Mouse (Mus musculus) heart, embryonic 15.5 days (tissue): ENCODE measurements around the gene Pcsk6. TPM values are rescaled to one million over a fixed set of nuclear protein-coding genes. Genes with fewer than 3 reads are reported as not detected.

Source experiments
- ATAC-seq: fragments of 200-750 bp; cut with Nextera tagmentation; replicated peaks from 2 replicates; pipeline ENCODE4 v1.8.0; 2017; ENCODE audit warnings: low read depth, moderate TSS enrichment; ENCODE audit not compliant: insufficient number of reproducible peaks, insufficient read depth, low FRiP score
- H3K27ac ChIP-seq: fragments of 300-500 bp; sonication (generic); 2 replicates; pipeline ENCODE4 v1.5.1; 2015; ENCODE audit warnings: mild to moderate bottlenecking, inconsistent platforms
- H3K27me3 ChIP-seq: fragments of 300-500 bp; sonication (generic); 2 replicates; pipeline ENCODE4 v1.6.1; 2015; ENCODE audit warnings: inconsistent platforms
- H3K36me3 ChIP-seq: fragments of 300-500 bp; sonication (generic); 2 replicates; pipeline ENCODE4 v1.6.1; 2015; ENCODE audit warnings: mild to moderate bottlenecking, inconsistent platforms
- H3K4me1 ChIP-seq: fragments of 300-500 bp; sonication (generic); replicated peaks from 2 replicates; pipeline ENCODE4 v1.6.1; 2015; ENCODE audit warnings: inconsistent platforms
- H3K4me2 ChIP-seq: fragments of 300-500 bp; sonication (generic); 2 replicates; pipeline ENCODE4 v1.6.1; 2015; ENCODE audit warnings: inconsistent platforms, mild to moderate bottlenecking, moderate library complexity
- H3K4me3 ChIP-seq: fragments of 300-500 bp; sonication (generic); 2 replicates; pipeline ENCODE4 v1.5.1; 2015; ENCODE audit warnings: mild to moderate bottlenecking, inconsistent platforms
- H3K9ac ChIP-seq: fragments of 300-500 bp; sonication (generic); 2 replicates; pipeline ENCODE4 v1.6.1; 2015; ENCODE audit warnings: mild to moderate bottlenecking, inconsistent platforms
- H3K9me3 ChIP-seq: fragments of 300-500 bp; sonication (generic); replicated peaks from 2 replicates; pipeline ENCODE4 v1.6.1; 2016; ENCODE audit warnings: inconsistent platforms
- WGBS: fragments of 180-500 bp; shearing (Covaris S2); methylation state at CpG from one replicate; pipeline ENCODE4 v1.1.7; 2015; ENCODE audit warnings: mixed read lengths; 5-methylcytosine and 5-hydroxymethylcytosine counted together
- polyA plus RNA-seq: library from polyadenylated mRNA; unstranded; fragments of >200 nt; fragmentation: Nextera tagmentation; extraction: Ambion mirVana; gene quantifications from 2 replicates; pipeline ENCODE4 v1.2.1, GENCODE M21; 2015

Pcsk6 gene
- polyA plus RNA-seq, 1 experiment from 2014 or later = 1.8 TPM

DNA sequence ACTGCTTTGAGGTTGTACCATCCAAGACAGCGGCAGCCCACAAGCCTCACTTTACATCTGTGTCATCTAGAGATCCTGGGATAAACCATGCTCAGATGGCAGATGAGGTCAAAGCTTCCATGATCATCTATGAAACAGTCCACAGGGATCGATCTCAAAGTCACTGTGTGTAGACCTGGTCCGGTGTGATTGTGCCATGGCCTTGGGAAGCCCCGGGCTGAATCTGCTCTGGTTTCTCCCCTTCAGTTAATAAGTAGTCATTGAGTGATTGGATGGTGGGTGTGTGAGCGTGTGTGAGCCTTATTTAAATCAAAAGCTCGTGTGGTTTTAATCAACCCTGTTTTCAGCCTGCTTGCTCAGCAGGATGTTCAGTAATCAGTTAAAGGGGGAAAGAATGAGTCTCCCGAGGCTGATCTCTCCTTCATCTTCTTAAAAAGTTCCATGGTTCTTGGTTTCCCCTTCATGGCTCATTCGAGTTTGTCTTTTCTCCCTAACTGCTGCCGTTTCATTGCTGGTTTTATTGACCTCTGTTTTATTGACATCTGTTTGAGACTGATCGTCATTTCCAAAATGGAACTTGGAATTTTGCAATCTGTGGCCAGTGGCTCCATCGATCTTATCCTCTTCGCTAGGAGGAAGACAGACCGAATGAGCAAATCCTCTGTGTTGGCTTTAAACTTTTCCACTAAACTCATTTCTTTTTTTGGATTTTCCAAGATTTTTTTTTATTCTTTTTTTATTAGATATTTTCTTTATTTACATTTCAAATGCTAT is 142.5 kb downstream of the Pcsk6 start:
- no peak overlapping the region for H3K27ac ChIP-seq
- no peak overlapping the region for H3K4me3 ChIP-seq
- no peak overlapping the region for H3K9ac ChIP-seq
- H3K4me1 ChIP-seq = no peaks in the 10 kb centered on the region
- no peaks in the 10 kb centered on the region for H3K9me3 ChIP-seq
- no peak for ATAC-seq
- H3K36me3 ChIP-seq = no peaks in the 10 kb centered on the region
- H3K27me3 ChIP-seq = no peaks in the 10 kb centered on the region
- H3K4me2 ChIP-seq = no peak overlapping the region
- WGBS = 77% methylated on average over 13 of the region's 13 CpGs

DNA sequence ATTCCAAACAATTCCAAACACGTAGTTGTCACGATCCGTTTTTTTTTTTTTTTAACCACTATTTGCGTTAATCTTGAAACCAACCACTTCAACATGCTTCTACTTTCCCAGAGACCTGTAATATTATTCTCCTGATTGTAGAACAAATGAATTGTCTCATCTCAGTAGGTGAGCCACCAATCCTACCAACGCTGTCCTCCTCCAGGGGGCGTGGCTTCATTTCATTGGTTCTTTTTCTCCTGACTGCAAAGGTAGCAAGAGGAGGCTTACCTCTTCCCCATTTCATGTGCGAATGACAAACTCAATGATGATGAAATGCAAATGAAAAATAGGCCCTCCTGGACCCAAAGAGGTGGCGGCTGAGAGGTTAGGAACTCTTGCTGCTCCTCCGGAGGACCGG is 143.5 kb downstream of the Pcsk6 start:
- WGBS = 85% methylated on average over 10 of the region's 10 CpGs
- no peak overlapping the region for H3K4me3 ChIP-seq
- no peaks in the 10 kb centered on the region for H3K4me1 ChIP-seq
- no peaks in the 10 kb centered on the region for H3K36me3 ChIP-seq
- ATAC-seq = no peak
- no peak overlapping the region for H3K27ac ChIP-seq
- no peak overlapping the region for H3K9ac ChIP-seq
- no peaks in the 10 kb centered on the region for H3K27me3 ChIP-seq
- H3K9me3 ChIP-seq = no peaks in the 10 kb centered on the region
- H3K4me2 ChIP-seq = no peak overlapping the region

DNA sequence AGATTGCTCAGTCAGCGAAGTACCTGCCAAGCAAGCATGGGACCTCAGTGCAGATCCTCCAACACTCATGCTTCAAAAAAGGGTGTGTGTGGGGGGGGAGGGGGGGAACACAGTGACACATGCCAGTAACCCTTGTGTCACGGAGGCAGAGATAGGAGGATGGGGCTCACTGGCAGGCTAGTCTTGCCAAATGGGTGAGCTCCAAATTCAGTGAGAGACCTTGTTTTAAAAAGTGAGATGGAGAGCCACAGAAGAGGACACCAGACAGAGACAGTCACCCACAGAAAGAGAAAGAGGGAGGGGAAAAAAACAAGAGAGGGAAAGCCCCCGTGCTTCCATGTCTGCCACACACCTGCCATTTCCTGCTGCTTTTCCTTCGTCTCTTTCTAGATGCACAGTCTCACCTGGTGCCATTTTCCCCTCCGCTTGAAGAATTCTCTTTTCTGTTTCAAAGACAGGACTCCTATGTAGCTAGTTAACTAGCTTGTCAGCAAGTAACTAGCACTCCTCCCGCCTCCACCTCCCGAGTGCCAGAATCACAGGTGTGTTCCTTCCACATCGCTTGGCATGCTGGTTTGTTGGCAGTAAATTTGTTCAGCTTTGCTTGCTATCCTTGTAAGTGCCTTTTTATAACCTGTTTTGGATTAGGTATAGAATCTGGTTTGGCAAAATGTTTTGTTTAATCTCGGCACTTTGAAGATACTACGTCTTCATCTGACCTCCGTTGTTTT is 146.8 kb downstream of the Pcsk6 start:
- no peaks in the 10 kb centered on the region for H3K27me3 ChIP-seq
- H3K4me1 ChIP-seq = no peaks in the 10 kb centered on the region
- H3K9me3 ChIP-seq = no peaks in the 10 kb centered on the region
- no peak for ATAC-seq
- no peak overlapping the region for H3K9ac ChIP-seq
- 72% methylated on average over 11 of the region's 11 CpGs for WGBS
- no peaks in the 10 kb centered on the region for H3K36me3 ChIP-seq
- H3K4me2 ChIP-seq = no peak overlapping the region
- H3K4me3 ChIP-seq = no peak overlapping the region
- no peak overlapping the region for H3K27ac ChIP-seq

DNA sequence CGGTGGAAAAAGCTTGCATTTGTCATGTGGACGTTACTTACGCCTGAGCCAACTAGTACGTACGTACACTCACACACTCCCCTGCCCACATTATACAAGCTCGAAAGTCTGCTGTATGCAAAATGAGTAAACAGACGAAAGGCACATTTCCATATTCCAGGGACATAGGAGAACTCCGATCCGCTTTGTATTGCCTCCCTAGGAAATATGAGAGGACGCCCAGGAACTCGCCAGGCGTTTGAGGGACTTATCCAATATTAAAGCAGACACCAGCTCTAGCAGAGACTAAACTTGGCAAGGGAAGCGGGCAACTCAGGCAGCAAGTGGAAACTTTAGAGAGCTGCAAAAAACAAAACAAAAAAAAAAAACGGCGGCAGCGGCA is 147.3 kb downstream of the Pcsk6 start:
- no peak overlapping the region for H3K9ac ChIP-seq
- ATAC-seq = no peak
- no peaks in the 10 kb centered on the region for H3K9me3 ChIP-seq
- no peak overlapping the region for H3K27ac ChIP-seq
- 76% methylated on average over 16 of the region's 16 CpGs for WGBS
- H3K4me3 ChIP-seq = no peak overlapping the region
- no peaks in the 10 kb centered on the region for H3K27me3 ChIP-seq
- H3K36me3 ChIP-seq = no peaks in the 10 kb centered on the region
- H3K4me1 ChIP-seq = no peaks in the 10 kb centered on the region
- no peak overlapping the region for H3K4me2 ChIP-seq

DNA sequence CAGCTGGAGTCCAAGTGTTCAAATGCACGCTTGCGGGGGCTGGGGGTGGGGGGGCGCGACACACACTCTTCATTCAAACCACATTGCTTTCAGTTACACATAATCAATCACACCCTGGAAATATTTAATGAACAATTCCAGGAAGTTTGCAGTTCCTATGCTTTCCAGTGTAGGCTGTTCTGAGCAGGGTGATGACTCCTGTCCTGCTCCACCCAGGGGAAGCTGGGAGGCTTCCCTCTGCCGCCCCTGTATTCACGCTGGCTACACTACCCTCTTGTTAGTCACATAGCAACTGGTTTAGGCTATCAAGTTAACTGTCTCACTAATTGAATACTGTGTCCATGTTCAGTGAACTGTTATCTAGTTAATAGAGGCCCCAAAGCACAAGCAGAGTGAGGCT is 149.0 kb downstream of the Pcsk6 start:
- Histone ChIP-seq H3K9ac (no peak overlapping the region), H3K9me3 (no peaks in the 10 kb centered on the region), H3K27me3 (no peaks in the 10 kb centered on the region), H3K27ac (no peak overlapping the region), H3K4me2 (no peak overlapping the region), H3K4me1 (no peaks in the 10 kb centered on the region), H3K36me3 (no peaks in the 10 kb centered on the region), H3K4me3 (no peak overlapping the region)
- no peak for ATAC-seq
- WGBS = 72% methylated on average over 6 of the region's 6 CpGs

DNA sequence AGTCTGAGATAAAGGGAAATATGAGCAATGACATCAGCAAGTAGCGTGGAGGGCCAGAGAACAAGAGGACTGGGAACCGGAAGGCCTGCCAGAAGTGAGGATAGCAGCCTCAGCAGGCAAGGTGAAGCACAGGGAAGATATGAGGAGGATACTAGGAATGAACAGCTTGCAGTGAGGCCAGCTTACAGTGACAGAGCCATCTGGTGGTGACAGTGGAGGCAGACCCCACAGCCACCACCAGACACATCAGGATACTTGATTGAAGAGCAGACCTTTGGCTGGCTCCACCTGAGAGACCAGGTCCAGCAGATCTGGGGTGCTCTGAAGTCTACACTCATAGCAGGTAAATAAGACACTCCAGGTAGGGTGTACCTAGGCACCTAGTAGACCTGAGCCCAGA is 166.2 kb downstream of the Pcsk6 start:
- Histone ChIP-seq H3K4me3 (no peak overlapping the region), H3K36me3 (no peaks in the 10 kb centered on the region), H3K9me3 (no peaks in the 10 kb centered on the region), H3K4me1 (0 out of 2 replicates have a peak, but pooled peaks cover 2% of the 10 kb centered on the region), H3K4me2 (no peak overlapping the region), H3K27ac (no peak overlapping the region), H3K27me3 (no peaks in the 10 kb centered on the region; the same call in 1 of the 2 replicates), H3K9ac (no peak overlapping the region)
- WGBS = 65% methylated on average over 2 of the region's 2 CpGs
- no peak for ATAC-seq

DNA sequence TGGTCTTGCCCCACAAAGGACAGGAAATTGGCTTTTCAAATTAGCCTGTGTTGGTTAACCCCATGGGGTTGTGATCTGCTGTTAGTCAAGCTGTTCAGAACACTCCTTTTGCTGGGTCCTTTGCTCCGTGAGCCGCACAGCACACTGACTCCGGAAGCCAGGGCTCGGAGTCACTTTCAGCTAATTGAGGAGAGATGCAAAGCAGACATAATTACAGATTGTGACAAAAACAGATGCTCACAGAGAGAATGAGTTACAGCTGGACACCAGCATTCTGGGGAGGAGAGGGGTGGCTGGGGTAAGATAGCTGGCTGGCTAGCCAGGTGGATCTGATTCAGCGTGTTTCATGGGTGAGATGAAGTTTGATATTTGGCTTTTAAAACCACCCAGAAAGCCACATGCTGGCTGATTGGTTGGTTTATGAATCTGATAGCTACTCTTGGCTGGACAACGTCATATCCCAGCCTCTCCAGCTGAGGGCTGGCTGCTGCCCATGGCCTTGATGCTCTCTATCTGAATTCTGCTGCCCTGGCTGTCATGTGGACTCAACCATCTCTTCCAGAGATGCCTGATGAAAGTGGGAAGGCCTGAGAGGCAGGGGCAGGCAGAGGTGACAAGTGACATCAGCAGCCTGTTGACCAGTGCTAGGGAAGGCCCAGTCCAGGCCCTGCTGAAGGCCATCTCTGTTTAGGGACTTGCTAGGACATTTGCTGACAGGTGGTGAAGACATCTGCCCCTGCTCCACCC is 167.4 kb downstream of the Pcsk6 start:
- 60% methylated on average over 6 of the region's 6 CpGs for WGBS

DNA sequence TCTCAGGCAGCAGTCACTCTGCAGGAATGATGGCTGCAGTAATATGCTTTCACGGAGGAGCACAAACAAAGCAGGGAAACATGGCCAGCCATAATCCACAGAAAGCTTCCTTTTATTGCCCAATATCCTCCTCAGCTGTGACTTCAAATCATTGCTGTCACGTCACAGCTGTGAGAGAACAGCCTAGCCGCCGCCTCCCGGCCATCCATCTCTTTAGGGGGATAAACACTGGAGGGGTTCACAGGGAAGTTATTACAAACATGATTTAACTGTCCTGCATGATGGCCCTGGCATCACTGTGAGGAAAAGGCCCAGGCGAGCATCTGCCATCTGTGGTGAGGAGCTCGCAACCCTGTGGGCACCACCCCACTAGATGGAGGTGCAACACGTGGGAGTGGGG is 175.3 kb downstream of the Pcsk6 start:
- 0 out of 2 replicates have a peak, but pooled peaks cover 7% of the 10 kb centered on the region for H3K27me3 ChIP-seq
- H3K4me3 ChIP-seq = no peak overlapping the region
- no peaks in the 10 kb centered on the region for H3K9me3 ChIP-seq
- 77% methylated on average over 8 of the region's 8 CpGs for WGBS
- 0 out of 2 replicates have a peak, but pooled peaks cover 2% of the 10 kb centered on the region for H3K4me1 ChIP-seq
- no peak overlapping the region for H3K4me2 ChIP-seq
- no peak overlapping the region for H3K27ac ChIP-seq
- no peak overlapping the region for H3K9ac ChIP-seq
- H3K36me3 ChIP-seq = no peaks in the 10 kb centered on the region
- no peak for ATAC-seq

More for the DNA sequence above, 167.4 kb downstream of the Pcsk6 start:
- Histone ChIP-seq H3K27ac (no peak overlapping the region), H3K4me2 (no peak overlapping the region), H3K4me3 (no peak overlapping the region), H3K9ac (no peak overlapping the region), H3K27me3 (no peaks in the 10 kb centered on the region; the same call in 1 of the 2 replicates), H3K36me3 (no peaks in the 10 kb centered on the region), H3K4me1 (0 out of 2 replicates have a peak, but pooled peaks cover 2% of the 10 kb centered on the region), H3K9me3 (no peaks in the 10 kb centered on the region)
- ATAC-seq = no peak

DNA sequence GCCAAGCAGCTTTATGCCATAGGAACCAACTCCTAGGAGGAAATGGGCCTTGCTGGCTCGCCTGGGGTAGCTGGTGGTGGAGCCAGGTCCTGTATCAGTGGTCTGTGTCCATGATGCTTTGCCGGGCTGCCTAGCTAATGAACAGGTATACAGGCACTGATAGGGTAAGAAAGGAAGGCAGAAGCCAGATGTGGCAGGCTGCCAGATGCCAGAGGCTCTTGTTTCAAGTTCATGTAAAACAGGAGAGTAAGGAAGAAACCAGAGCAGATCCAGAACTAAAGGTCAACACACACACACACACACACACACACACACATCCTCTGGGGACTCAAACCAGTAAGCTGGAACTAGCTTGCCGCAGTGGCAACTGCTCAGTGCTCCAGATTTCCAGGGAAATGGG is 176.7 kb downstream of the Pcsk6 start:
- 0 out of 2 replicates have a peak, but pooled peaks cover 7% of the 10 kb centered on the region for H3K27me3 ChIP-seq
- H3K4me2 ChIP-seq = no peak overlapping the region
- no peaks in the 10 kb centered on the region for H3K36me3 ChIP-seq
- no peak overlapping the region for H3K4me3 ChIP-seq
- 46% methylated on average over 3 of the region's 3 CpGs for WGBS
- no peaks in the 10 kb centered on the region for H3K9me3 ChIP-seq
- H3K9ac ChIP-seq = no peak overlapping the region
- no peak overlapping the region for H3K27ac ChIP-seq
- 0 out of 2 replicates have a peak, but pooled peaks cover 2% of the 10 kb centered on the region for H3K4me1 ChIP-seq
- ATAC-seq = no peak

DNA sequence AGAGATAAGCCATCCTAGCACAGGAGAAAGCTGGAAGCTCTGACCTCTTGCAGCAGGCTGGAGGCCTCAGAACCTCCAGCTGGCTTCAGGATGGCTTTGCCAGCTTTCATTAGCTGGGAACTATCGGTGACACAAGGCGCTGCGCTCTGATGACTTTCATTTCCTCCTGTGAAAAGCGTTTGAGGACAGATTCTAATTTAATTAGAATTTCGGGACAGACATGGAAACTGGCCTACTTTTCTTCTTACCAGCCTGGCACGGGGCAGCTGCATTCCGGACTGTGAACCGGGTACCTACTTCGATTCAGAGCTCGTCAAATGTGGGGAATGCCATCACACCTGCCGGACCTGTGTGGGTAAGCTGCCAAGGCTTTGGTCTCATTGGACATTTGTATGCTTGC is 177.2 kb downstream of the Pcsk6 start:
- Histone ChIP-seq H3K9ac (no peak overlapping the region), H3K4me1 (0 out of 2 replicates have a peak, but pooled peaks cover 2% of the 10 kb centered on the region), H3K4me3 (no peak overlapping the region), H3K36me3 (no peaks in the 10 kb centered on the region), H3K4me2 (no peak overlapping the region), H3K9me3 (no peaks in the 10 kb centered on the region), H3K27ac (no peak overlapping the region), H3K27me3 (0 out of 2 replicates have a peak, but pooled peaks cover 7% of the 10 kb centered on the region)
- ATAC-seq = no peak
- 79% methylated on average over 11 of the region's 11 CpGs for WGBS
